Mouse (Mus musculus) MEL (cell line): ENCODE results near the gene Ofd1. TPM values are rescaled to one million over a fixed set of nuclear protein-coding genes. Genes with fewer than 3 reads are reported as not detected.

Source experiments
- DNase-seq: peaks from one replicate; pipeline ENCODE4 v3.0.0; 2011; ENCODE audit warnings: low read depth, low spot score
- H3K27ac ChIP-seq: 2 replicates; pipeline ENCODE4 v1.5.1; 2012; ENCODE audit warnings: low read depth, mild to moderate bottlenecking, control low read depth, low read length, moderate library complexity; ENCODE audit not compliant: control insufficient read depth
- H3K27me3 ChIP-seq, 2 experiments: fragments of 150-350 bp in 1 of 2; sonication (generic) in 1 of 2; 2 replicates each; pipeline ENCODE4 v1.6.1; 2012; ENCODE audit warnings: low read length in 2 of 2, mild to moderate bottlenecking in 2 of 2, improper control_type of control experiment in 1 of 2, moderate library complexity in 1 of 2; ENCODE audit not compliant: insufficient read depth in 2 of 2, control insufficient read depth in 1 of 2
- H3K36me3 ChIP-seq, 2 experiments: 2 replicates each; pipeline ENCODE4 v1.6.1; 2012 to 2014; ENCODE audit warnings: low read length in 2 of 2, improper control_type of control experiment in 1 of 2, inconsistent platforms in 1 of 2, mild to moderate bottlenecking in 1 of 2; ENCODE audit not compliant: insufficient read depth in 2 of 2, control insufficient read depth in 1 of 2
- H3K4me1 ChIP-seq, 2 experiments: fragments of 150-350 bp in 1 of 2; sonication (generic) in 1 of 2; 2 replicates each; pipeline ENCODE4 v1.6.1; 2012; ENCODE audit warnings: low read length in 2 of 2, improper control_type of control experiment in 1 of 2, mild to moderate bottlenecking in 1 of 2; ENCODE audit not compliant: insufficient read depth in 2 of 2, control insufficient read depth in 1 of 2
- H3K4me3 ChIP-seq, 2 experiments: fragments of 150-350 bp in 1 of 2; sonication (generic) in 1 of 2; 2 replicates each; pipeline ENCODE4 v1.5.1; 2012; ENCODE audit warnings: low read depth in 2 of 2, low read length in 2 of 2, mild to moderate bottlenecking in 2 of 2, moderate library complexity in 2 of 2, control low read depth in 1 of 2, improper control_type of control experiment in 1 of 2; ENCODE audit not compliant: control insufficient read depth in 1 of 2, insufficient read depth in 1 of 2
- H3K79me2 ChIP-seq: 2 replicates; pipeline ENCODE4 v1.6.1; 2012; ENCODE audit warnings: mild to moderate bottlenecking, low read length, moderate library complexity; ENCODE audit not compliant: control insufficient read depth, poor library complexity, insufficient read depth
- H3K9ac ChIP-seq: 2 replicates; pipeline ENCODE4 v1.6.1; 2012; ENCODE audit warnings: low read depth, mild to moderate bottlenecking, control low read depth, low read length, moderate library complexity; ENCODE audit not compliant: control insufficient read depth, poor library complexity, severe bottlenecking
- H3K9me3 ChIP-seq: fragments of 150-350 bp; sonication (generic); replicated peaks from 2 replicates; pipeline ENCODE4 v1.6.1; 2012; ENCODE audit warnings: mild to moderate bottlenecking, low read length, improper control_type of control experiment, moderate library complexity; ENCODE audit not compliant: insufficient read depth
- BHLHE40 ChIP-seq: IDR thresholded peaks from 2 replicates; pipeline ENCODE4 v1.6.1; 2012; ENCODE audit warnings: low read depth, mild to moderate bottlenecking, inconsistent platforms, low read length, improper control_type of control experiment, borderline replicate concordance
- E2F4 ChIP-seq: IDR thresholded peaks from 2 replicates; pipeline ENCODE4 v1.6.1; 2011; ENCODE audit warnings: low read depth, low read length, improper control_type of control experiment, borderline replicate concordance
- ETS1 ChIP-seq: IDR thresholded peaks from 2 replicates; pipeline ENCODE4 v1.6.1; 2012; ENCODE audit warnings: low read depth, mild to moderate bottlenecking, inconsistent platforms, low read length, improper control_type of control experiment, moderate library complexity
- GABPA ChIP-seq: IDR thresholded peaks from 2 replicates; pipeline ENCODE4 v1.6.1; 2012; ENCODE audit warnings: low read depth, mild to moderate bottlenecking, inconsistent platforms, low read length, improper control_type of control experiment, moderate library complexity
- HCFC1 ChIP-seq: IDR thresholded peaks from 2 replicates; pipeline ENCODE4 v1.6.1; 2012; ENCODE audit warnings: low read depth, mild to moderate bottlenecking, inconsistent platforms, low read length, improper control_type of control experiment, moderate library complexity
- JUND ChIP-seq: IDR thresholded peaks from 2 replicates; pipeline ENCODE4 v1.6.1; 2011; ENCODE audit warnings: low read depth, mild to moderate bottlenecking, improper control_type of control experiment, low read length
- MAFK ChIP-seq: IDR thresholded peaks from 2 replicates; pipeline ENCODE4 v1.6.1; 2011; ENCODE audit warnings: low read depth, mild to moderate bottlenecking, low read length, improper control_type of control experiment, borderline replicate concordance
- MEF2A ChIP-seq: IDR thresholded peaks from 2 replicates; pipeline ENCODE4 v1.6.1; 2014; ENCODE audit warnings: low read depth, mild to moderate bottlenecking, inconsistent platforms, low read length, improper control_type of control experiment; ENCODE audit not compliant: poor library complexity, insufficient replicate concordance, severe bottlenecking; ENCODE audit errors: extremely low read depth
- MXI1 ChIP-seq: IDR thresholded peaks from 2 replicates; pipeline ENCODE4 v1.6.1; 2011; ENCODE audit warnings: mild to moderate bottlenecking, low read depth, low read length, improper control_type of control experiment
- MYB ChIP-seq: IDR thresholded peaks from 2 replicates; pipeline ENCODE4 v1.6.1; 2011; ENCODE audit warnings: mild to moderate bottlenecking, low read depth, low read length, improper control_type of control experiment
- MYC ChIP-seq: IDR thresholded peaks from 2 replicates; pipeline ENCODE4 v1.6.1; 2011; ENCODE audit warnings: low read depth, mild to moderate bottlenecking, low read length, improper control_type of control experiment, moderate library complexity
- NELFE ChIP-seq: IDR thresholded peaks from 2 replicates; pipeline ENCODE4 v1.6.1; 2011; ENCODE audit warnings: low read depth, low read length, improper control_type of control experiment
- NRF1 ChIP-seq: IDR thresholded peaks from 2 replicates; pipeline ENCODE4 v1.6.1; 2014; ENCODE audit warnings: low read depth, mild to moderate bottlenecking, inconsistent platforms, low read length, improper control_type of control experiment, moderate library complexity; ENCODE audit not compliant: poor library complexity, insufficient read depth, severe bottlenecking
- SIN3A ChIP-seq: IDR thresholded peaks from 2 replicates; pipeline ENCODE4 v1.6.1; 2012; ENCODE audit warnings: low read length, improper control_type of control experiment, inconsistent platforms
- TAL1 ChIP-seq: IDR thresholded peaks from 2 replicates; pipeline ENCODE4 v1.6.1; 2012; ENCODE audit warnings: mild to moderate bottlenecking, inconsistent platforms, low read length, moderate library complexity, mixed read lengths
- TBP ChIP-seq: IDR thresholded peaks from 2 replicates; pipeline ENCODE4 v1.8.0; 2011; ENCODE audit warnings: low read depth, low read length, improper control_type of control experiment
- TCF12 ChIP-seq: IDR thresholded peaks from 2 replicates; pipeline ENCODE4 v1.6.1; 2014; ENCODE audit warnings: low read depth, mild to moderate bottlenecking, inconsistent platforms, low read length, improper control_type of control experiment, moderate library complexity
- UBTF ChIP-seq: IDR thresholded peaks from 2 replicates; pipeline ENCODE4 v1.6.1; 2012; ENCODE audit warnings: low read depth, mild to moderate bottlenecking, inconsistent platforms, low read length, improper control_type of control experiment, moderate library complexity, borderline replicate concordance; ENCODE audit not compliant: insufficient read depth
- USF2 ChIP-seq, 2 experiments: IDR thresholded peaks; 2 replicates each; pipeline ENCODE4 v1.6.1; 2011 to 2012; ENCODE audit warnings: improper control_type of control experiment in 2 of 2, low read length in 2 of 2, borderline replicate concordance in 1 of 2, inconsistent platforms in 1 of 2, low read depth in 1 of 2, mild to moderate bottlenecking in 1 of 2; ENCODE audit not compliant: insufficient read depth in 1 of 2
- ZC3H11A ChIP-seq: IDR thresholded peaks from 2 replicates; pipeline ENCODE4 v1.6.1; 2012; ENCODE audit warnings: low read depth, mild to moderate bottlenecking, inconsistent platforms, low read length, improper control_type of control experiment
- ZNF384 ChIP-seq: IDR thresholded peaks from 2 replicates; pipeline ENCODE4 v1.6.1; 2012; ENCODE audit warnings: low read depth, mild to moderate bottlenecking, inconsistent platforms, low read length, improper control_type of control experiment
- polyA plus RNA-seq, 2 experiments: library from polyadenylated mRNA; stranded (reverse) in 1 of 2; unstranded in 1 of 2; fragments of >175 nt in 1 of 2; fragments of >200 nt in 1 of 2; gene quantifications; 2 replicates each; pipeline versions ENCODE4 v1.2.1 to v1.2.4; 2012; ENCODE audit warnings: low replicate concordance in 2 of 2, low read depth in 1 of 2; ENCODE audit not compliant: insufficient read length in 2 of 2, insufficient read depth in 1 of 2, missing spikeins in 1 of 2
- total RNA-seq: library from RNA; depleted of rRNA; stranded (reverse); fragments of 300-350 nt; gene quantifications from 2 replicates; pipeline ENCODE4 v1.2.3, GENCODE M21; 2012

The Ofd1 gene
- total and polyA plus RNA-seq, 3 experiments: 39.1 to 65.0 (median 43.8) TPM

DNA sequence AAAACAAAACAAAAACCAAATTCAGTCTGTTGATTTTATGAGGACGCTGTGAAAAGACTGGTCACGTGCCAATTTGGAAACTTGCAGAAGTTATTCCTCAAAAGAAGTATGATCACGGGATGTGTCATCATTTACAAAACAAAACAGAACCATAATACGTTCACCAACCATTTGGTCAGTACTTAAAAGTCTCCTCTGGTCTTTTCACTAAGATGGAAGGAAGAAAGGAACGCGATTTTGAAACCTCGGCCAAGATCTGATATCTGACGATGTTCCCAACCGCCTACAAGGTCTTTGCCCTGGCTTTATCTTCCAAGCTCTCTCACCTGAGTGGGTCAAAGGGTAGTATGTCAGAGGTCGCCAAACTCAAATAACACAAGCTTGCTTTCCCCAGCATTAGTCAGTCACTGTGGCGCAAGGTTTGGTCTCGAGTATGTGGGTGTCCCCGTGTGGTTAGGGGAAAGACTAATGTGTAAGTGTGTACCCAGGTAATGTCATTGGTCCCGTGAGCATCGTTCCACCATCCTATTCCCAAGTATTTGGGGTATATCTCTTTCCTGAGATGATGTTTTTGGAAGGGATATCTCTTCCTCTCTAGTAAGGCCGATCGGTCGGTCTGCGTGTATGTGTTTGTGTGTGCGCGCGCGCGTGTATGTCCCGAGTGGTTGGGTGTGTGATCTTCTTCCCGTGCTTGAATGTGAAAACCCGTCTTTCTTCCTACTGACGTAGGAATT, 38.3 kb upstream of the Ofd1 start (continued):
- TF ChIP-seq MEF2A: no peak

GRCm38 (mm10) chrX:166477393-166477792, 36.9 kb upstream of the Ofd1 start:
- Histone ChIP-seq H3K9ac (no peak overlapping the region), H3K27ac (no peak overlapping the region)
- no peak for TF ChIP-seq MAFK

GRCm38 (mm10) chrX:166472612-166473011, 32.1 kb upstream of the Ofd1 start:
- DNase-seq: no peak
- peaks cover 7 to 11% of the 10 kb centered on the region in 2 experiments for H3K36me3 ChIP-seq
- no peaks in the 10 kb centered on the region for H3K27me3 ChIP-seq
- H3K4me3 ChIP-seq: no peak overlapping the region
- H3K27ac ChIP-seq: no peak overlapping the region
- no peak overlapping the region for H3K9ac ChIP-seq
- TF ChIP-seq TAL1 (no peak), NELFE (no peak), SIN3A (no peak), MXI1 (no peak), NRF1 (no peak), HCFC1 (no peak), ZC3H11A (no peak), GABPA (no peak)
- 0 out of 4 replicates have a peak, but pooled peaks cover 0 to 3% of the 10 kb centered on the region in 2 experiments for H3K4me1 ChIP-seq
- peaks cover 24% of the 10 kb centered on the region for H3K79me2 ChIP-seq
- H3K9me3 ChIP-seq: no peaks in the 10 kb centered on the region

More at GRCm38 (mm10) chrX:166477393-166477792, 36.9 kb upstream of the Ofd1 start:
- Histone ChIP-seq H3K4me1 (peaks cover 3 to 6% of the 10 kb centered on the region in 2 experiments; a peak in 3 of 4 replicates), H3K9me3 (no peaks in the 10 kb centered on the region), H3K27me3 (no peaks in the 10 kb centered on the region), H3K79me2 (peaks cover 35% of the 10 kb centered on the region), H3K4me3 (no peak overlapping the region), H3K36me3 (peaks cover 3 to 15% of the 10 kb centered on the region in 2 experiments; a peak in 3 of 4 replicates)
- DNase-seq: no peak

DNA sequence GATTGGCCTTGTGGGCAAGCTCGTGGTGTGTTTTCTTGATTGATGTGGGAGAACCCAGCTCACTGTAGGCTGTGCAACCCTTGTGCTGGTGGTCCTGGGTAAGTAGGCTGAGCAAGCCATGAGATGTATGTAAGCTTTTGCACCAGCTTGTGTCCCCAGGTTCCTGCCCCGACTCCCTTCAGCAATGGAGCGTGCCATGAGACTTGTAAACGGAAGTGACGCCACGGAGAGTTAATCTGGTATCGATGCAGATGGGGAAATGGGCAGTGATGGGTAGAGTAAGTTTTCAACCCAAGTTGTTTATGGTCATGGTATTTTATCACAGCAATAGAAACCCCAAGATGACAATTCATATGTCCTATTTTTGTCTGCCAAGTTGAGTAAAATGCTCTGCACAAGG, 27.8 kb upstream of the Ofd1 start:
- Histone ChIP-seq H3K79me2 (peaks cover 18% of the 10 kb centered on the region; the same call in 1 of the 2 replicates), H3K27ac (no peak overlapping the region), H3K27me3 (no peaks in the 10 kb centered on the region), H3K9ac (no peak overlapping the region), H3K4me1 (peaks cover 0 to 4% of the 10 kb centered on the region in 2 experiments; a peak in 2 of 4 replicates), H3K36me3 (peaks cover 9 to 11% of the 10 kb centered on the region in 2 experiments), H3K9me3 (no peaks in the 10 kb centered on the region), H3K4me3 (no peak overlapping the region)
- no peak for DNase-seq
- TF ChIP-seq UBTF: no peak
- no peak for TF ChIP-seq ETS1
- no peak for TF ChIP-seq BHLHE40
- TF ChIP-seq TCF12: no peak
- TF ChIP-seq NRF1: no peak
- TF ChIP-seq ZNF384: no peak
- no peak for TF ChIP-seq NELFE
- no peak for TF ChIP-seq TBP
- TF ChIP-seq JUND: no peak
- TF ChIP-seq MYC: no peak
- TF ChIP-seq MYB: no peak
- TF ChIP-seq MEF2A: no peak
- TF ChIP-seq USF2 (IDR thresholded peaks at IDR 0.05; ENCODE audit: borderline replicate concordance in 1 of 2, insufficient read depth in 1 of 2, low read depth in 1 of 2, low read length in 2 of 2): no peak
- TF ChIP-seq E2F4: no peak
